Mouse (Mus musculus) cerebellum, postnatal 25 days (tissue): ENCODE measurements around the gene Rnf11.
A peak's percentile ranks its signal among the peaks of the same experiment; 100 is the strongest.
"Not testable (repeated sequence)": the region's sequence is repeated elsewhere in the genome, so short reads cannot be mapped to it uniquely, and the experiment has no call there.

ENCODE experiments used
- DNase-seq, 2 experiments: peaks; one replicate each; pipeline ENCODE4 v3.0.0; 2021; ENCODE audit warnings: mixed read lengths in 2 of 2

Gene Rnf11

GRCm38 (mm10) chr4:109410681-109411376 lies 73.7 kb downstream of the Rnf11 start:
- no peak for DNase-seq

- DNase-seq = peak; percentile 41 to 51
These were observed 76.6 kb downstream of the Rnf11 start for GRCm38 (mm10) chr4:109407701-109408485.

- DNase-seq = no peak
These were observed 77.4 kb downstream of the Rnf11 start for GRCm38 (mm10) chr4:109407176-109407520.

- peak; percentile 80 to 83 for DNase-seq
These were observed 77.9 kb downstream of the Rnf11 start, which contains the start of gene Ttc39a for GRCm38 (mm10) chr4:109406486-109407175. TSS of gene Ttc39a (plus strand) at chr4:109406623.

- DNase-seq = peak; percentile 48 to 67
These were observed 78.5 kb downstream of the Rnf11 start for GRCm38 (mm10) chr4:109406054-109406485.

GRCm38 (mm10) chr4:109405415-109405814 lies 79.1 kb downstream of the Rnf11 start:
- DNase-seq = no peak

- not testable (repeated sequence) for DNase-seq
These were observed 79.6 kb downstream of the Rnf11 start for GRCm38 (mm10) chr4:109404908-109405307.

GRCm38 (mm10) chr4:109401176-109401689 lies 83.3 kb downstream of the Rnf11 start:
- no peak for DNase-seq
